23 mouse cellular contexts compared by ENCODE assay signal in genomic region chr9:101501036-101501435, GRCm38 (mm10).
DNase-seq lines count a peak whose midpoint lies in the region; ATAC-seq and TF ChIP-seq lines count a peak whose summit lies in the region.
"Had no signal": no experiment of that assay in that cellular context is flagged by ENCODE, and none has a peak within 500 bp of the region (broad histone marks: within the 10 kb centered on the region; RNA-seq: fewer than 3 reads in every experiment).

No protein-coding gene starts in this region.

- H3K79me2 ChIP-seq in MEL (ENCODE audit: control insufficient read depth, insufficient read depth, low read length, poor library complexity): no peaks in the 10 kb centered on the region

- no peak for TF ChIP-seq EP300 in MEL (IDR thresholded peaks at IDR 0.05; ENCODE audit: low read depth in 1 of 2, low read length in 2 of 2)

- H3K27me3 ChIP-seq in MEL (ENCODE audit: control insufficient read depth in 1 of 2, insufficient read depth in 2 of 2, low read length in 2 of 2): no peaks in the 10 kb centered on the region
- H3K27me3 ChIP-seq in heart, embryonic 12.5 days (replicated peaks): no peaks in the 10 kb centered on the region
- H3K27me3 ChIP-seq: CH12.LX; embryonic facial prominence, embryonic 12.5 days; heart, embryonic 13.5 days; hindbrain, embryonic 15.5 days had no signal

- no peak for TF ChIP-seq RAD21 in MEL (IDR thresholded peaks at IDR 0.05; ENCODE audit: low read depth, low read length)

- no peak for ATAC-seq in heart, embryonic 12.5 days (ENCODE audit: insufficient number of reproducible peaks, low FRiP score)
- ATAC-seq: forebrain, embryonic 14.5 days had no signal

- DNase-seq in heart, adult 11 months: peak; percentile 16
- no peak for DNase-seq in heart, adult 18-20 months
- DNase-seq in 3T3-L1 (ENCODE audit: low read depth, low spot score): peak; percentile 56
- peak; percentile 21 for DNase-seq in MEL (ENCODE audit: low read depth, low spot score)
- no peak for DNase-seq in thymus, adult 18-20 months
- DNase-seq in T-cell, adult 2 months (ENCODE audit: low spot score): no peak
- DNase-seq: adrenal gland, postnatal 10 days; cerebellum, adult 11 months; cerebellum, adult 8-10 months; cerebellum, postnatal 14 days; embryo, embryonic 11 days; gastrocnemius, postnatal 36 days; heart, postnatal 36 days; kidney, adult 11 months; kidney, adult 9 months had no signal

- H3K9me3 ChIP-seq in MEL (replicated peaks; ENCODE audit: insufficient read depth, low read length): no peaks in the 10 kb centered on the region
- no peaks in the 10 kb centered on the region for H3K9me3 ChIP-seq in heart, embryonic 12.5 days (replicated peaks)
- H3K9me3 ChIP-seq: embryonic facial prominence, embryonic 12.5 days; forebrain, embryonic 10.5 days; heart, embryonic 13.5 days; hindbrain, embryonic 15.5 days had no signal

- no peak overlapping the region for H3K9ac ChIP-seq in MEL (ENCODE audit: control insufficient read depth, low read depth, low read length, poor library complexity, severe bottlenecking)
- H3K9ac ChIP-seq in heart, embryonic 12.5 days: no peak overlapping the region
- H3K9ac ChIP-seq: embryonic facial prominence, embryonic 12.5 days; heart, embryonic 13.5 days; hindbrain, embryonic 15.5 days had no signal

- no peak overlapping the region for H3K27ac ChIP-seq in MEL (ENCODE audit: control insufficient read depth, low read depth, low read length)
- 0 out of 2 replicates have a peak overlapping the region, but pooled peaks have one; percentile 20 for H3K27ac ChIP-seq in embryonic fibroblast, embryonic 13.5 days (ENCODE audit: insufficient read depth, low read length)
- H3K27ac ChIP-seq in heart, embryonic 12.5 days (ENCODE audit: poor library complexity, severe bottlenecking): no peak overlapping the region
- H3K27ac ChIP-seq: embryonic facial prominence, embryonic 12.5 days; forebrain, embryonic 10.5 days; heart, embryonic 13.5 days had no signal

- peaks cover 0 to 6% of the 10 kb centered on the region in 2 experiments; a peak in 1 of 4 replicates for H3K36me3 ChIP-seq in MEL (ENCODE audit: control insufficient read depth in 1 of 2, insufficient read depth in 2 of 2, low read length in 2 of 2)
- no peaks in the 10 kb centered on the region for H3K36me3 ChIP-seq in heart, embryonic 12.5 days
- H3K36me3 ChIP-seq: embryonic facial prominence, embryonic 12.5 days; forebrain, embryonic 10.5 days; heart, embryonic 13.5 days; hindbrain, embryonic 15.5 days had no signal

- no peak for TF ChIP-seq POLR2A in MEL (IDR thresholded peaks at IDR 0.05; ENCODE audit: control insufficient read depth in 1 of 2, insufficient read depth in 1 of 2, low read depth in 1 of 2, low read length in 2 of 2, poor library complexity in 1 of 2)
- TF ChIP-seq POLR2A in embryonic fibroblast, embryonic 13.5 days (IDR thresholded peaks at IDR 0.05; ENCODE audit: low read depth, low read length): no peak

- TF ChIP-seq CTCF in MEL (IDR thresholded peaks at IDR 0.05 in 2 of 3, conservative IDR thresholded peaks at IDR 0.05 in 1 of 3; ENCODE audit: control insufficient read depth in 1 of 3, insufficient read depth in 1 of 3, low read depth in 2 of 3, low read length in 3 of 3, poor library complexity in 1 of 3, severe bottlenecking in 1 of 3): no peak
- no peak for TF ChIP-seq CTCF in embryonic fibroblast, embryonic 13.5 days (IDR thresholded peaks at IDR 0.05; ENCODE audit: borderline replicate concordance, insufficient read depth, low read length)

- H3K4me1 ChIP-seq in MEL (ENCODE audit: control insufficient read depth in 1 of 2, insufficient read depth in 2 of 2, low read length in 2 of 2): peaks cover 14 to 16% of the 10 kb centered on the region in 2 experiments; a peak in 3 of 4 replicates
- H3K4me1 ChIP-seq in embryonic fibroblast, embryonic 13.5 days (ENCODE audit: control insufficient read depth, insufficient read depth, low read length): no peaks in the 10 kb centered on the region
- 0 out of 2 replicates have a peak, but pooled peaks cover 4% of the 10 kb centered on the region for H3K4me1 ChIP-seq in heart, embryonic 12.5 days (replicated peaks)
- H3K4me1 ChIP-seq: embryonic facial prominence, embryonic 12.5 days had no signal

- H3K4me3 ChIP-seq in MEL (ENCODE audit: control insufficient read depth in 1 of 2, insufficient read depth in 1 of 2, low read depth in 2 of 2, low read length in 2 of 2): no peak overlapping the region
- no peak overlapping the region for H3K4me3 ChIP-seq in embryonic fibroblast, embryonic 13.5 days (ENCODE audit: insufficient read depth, low read length)
- H3K4me3 ChIP-seq in heart, embryonic 12.5 days: no peak overlapping the region
- H3K4me3 ChIP-seq: embryonic facial prominence, embryonic 12.5 days; forebrain, embryonic 10.5 days; heart, embryonic 13.5 days; hindbrain, embryonic 15.5 days had no signal

- H3K4me2 ChIP-seq in heart, embryonic 12.5 days: no peak overlapping the region
- H3K4me2 ChIP-seq: embryonic facial prominence, embryonic 12.5 days; heart, embryonic 13.5 days; hindbrain, embryonic 15.5 days had no signal

- 87% methylated on average over 3 of the region's 3 CpGs for WGBS in heart, embryonic 12.5 days

TF ChIP-seq in MEL, 35 proteins besides CTCF, POLR2A, EP300 and RAD21:
- no peak for TF ChIP-seq POLR2AphosphoS5 (IDR thresholded peaks at IDR 0.05; ENCODE audit: borderline replicate concordance, low read depth, low read length)
- no peak for TF ChIP-seq GABPA (IDR thresholded peaks at IDR 0.05; ENCODE audit: low read depth, low read length)
- TF ChIP-seq HCFC1 (IDR thresholded peaks at IDR 0.05; ENCODE audit: low read depth, low read length): no peak
- TF ChIP-seq E2F4 (IDR thresholded peaks at IDR 0.05; ENCODE audit: borderline replicate concordance, low read depth, low read length): no peak
- no peak for TF ChIP-seq CHD1 (IDR thresholded peaks at IDR 0.05; ENCODE audit: low read depth, low read length)
- TF ChIP-seq NELFE (IDR thresholded peaks at IDR 0.05; ENCODE audit: low read depth, low read length): no peak
- no peak for TF ChIP-seq JUND (IDR thresholded peaks at IDR 0.05; ENCODE audit: low read depth, low read length)
- no peak for TF ChIP-seq MEF2A (IDR thresholded peaks at IDR 0.05; ENCODE audit: extremely low read depth, insufficient replicate concordance, low read depth, low read length, poor library complexity, severe bottlenecking)
- TF ChIP-seq ZKSCAN1 (IDR thresholded peaks at IDR 0.05; ENCODE audit: low read depth, low read length): no peak
TF ChIP-seq in MEL: peak in this region for 0.

Comparison
In these comparisons a context has a peak if more than half of its experiments do, and no peak if none do; other contexts are left out.
1. DNase-seq: peak in heart, adult 11 months (single experiment), 3T3-L1 (single experiment) and MEL (single experiment); none in heart, adult 18-20 months (0 of 2), thymus, adult 18-20 months (0 of 2) and T-cell, adult 2 months (single experiment).